Mouse (Mus musculus) neutrophil, adult 83 days (primary cell): Measurements from ENCODE around the gene BC051019. TPM values are rescaled to one million over a fixed set of nuclear protein-coding genes. Genes with fewer than 3 reads are reported as not detected.

Experiments
- total RNA-seq, 2 experiments: library from RNA; stranded (reverse); gene quantifications; one replicate each; pipeline ENCODE4 v1.2.4; 2023

The BC051019 gene
- total RNA-seq, result not detected

GRCm38 (mm10) chr7:109723697-109724096 lies at the start of gene BC051019:
BC051019 (minus strand) TSS chr7:109723850.

DNA sequence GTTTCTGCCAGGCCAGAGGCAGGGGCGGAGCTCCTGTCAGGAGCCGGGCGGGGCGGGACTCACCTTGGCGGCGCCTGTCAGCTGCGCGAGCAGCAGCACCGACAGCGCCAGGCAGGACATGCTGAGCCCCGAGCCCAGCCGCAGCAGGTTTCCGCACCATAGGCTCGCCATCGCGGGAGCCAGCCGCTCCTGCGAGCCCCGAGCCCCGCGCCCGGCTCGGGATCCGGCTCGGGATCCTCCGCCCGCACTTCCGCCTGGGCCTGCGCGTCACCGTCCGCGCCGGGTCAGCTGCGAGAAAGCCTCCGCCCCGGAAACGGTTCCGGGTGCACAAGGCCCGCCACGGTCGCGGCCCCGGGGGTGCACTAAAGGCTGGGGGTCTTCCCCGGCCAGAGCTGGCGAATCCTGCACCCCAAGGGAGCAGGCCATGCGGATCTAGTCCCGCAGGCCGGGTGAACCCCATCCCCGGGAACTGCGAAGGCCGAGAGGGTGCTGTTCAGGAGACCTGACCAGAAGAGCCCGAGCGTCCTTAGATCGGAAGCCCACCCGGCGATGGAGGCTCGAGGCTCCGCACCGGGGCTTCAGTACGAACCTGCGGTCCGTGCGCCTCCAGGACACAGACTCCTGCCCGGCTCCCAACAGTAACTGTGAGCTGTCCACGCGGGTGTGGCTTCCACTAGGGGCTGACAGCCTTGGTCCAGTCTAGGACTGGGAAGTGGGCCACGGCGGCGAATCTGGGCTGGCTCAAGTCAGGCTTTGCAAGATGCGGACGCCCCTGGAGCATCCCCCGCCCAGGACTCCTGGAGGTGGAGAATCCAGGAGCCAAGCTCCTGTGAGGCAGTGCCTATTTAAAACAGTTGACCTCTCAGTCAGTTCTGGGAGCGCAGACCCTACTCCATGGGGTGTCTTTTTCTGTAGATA lies 28.6 kb upstream of the BC051019 start, which contains the start of gene Tmem9b:
TSS of gene Tmem9b (minus strand) at position 868 of the 918 bp plus-strand sequence.

DNA sequence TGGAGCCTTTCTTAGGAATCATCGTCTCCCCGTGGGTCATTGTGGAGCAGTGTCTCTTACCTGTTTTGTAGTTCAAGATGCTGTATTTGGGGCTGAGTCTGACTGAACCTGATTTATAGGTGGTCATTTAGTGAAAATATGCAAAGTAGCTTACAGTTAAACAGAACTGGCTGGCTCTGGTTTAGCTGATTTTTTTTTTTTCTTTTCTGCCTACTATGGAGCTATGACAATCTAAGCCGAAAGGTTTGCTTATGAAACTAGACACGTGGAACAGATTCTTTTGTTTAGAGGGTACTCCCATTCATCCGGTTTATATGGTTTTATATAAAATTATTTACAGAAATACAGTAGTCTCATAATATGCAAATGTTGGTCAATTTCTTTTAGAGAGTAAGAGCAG lies 8.0 kb upstream of the BC051019 start, which contains the start of gene Ascl3:
TSS of gene Ascl3 (minus strand) at position 101 of the 400 bp plus-strand sequence.

GRCm38 (mm10) chr7:109703190-109704015 lies 20.2 kb downstream of the BC051019 start, which contains the start of the genes St5 and Akip1:
St5 (minus strand) TSS chr7:109703605.
Akip1 (plus strand) TSS chr7:109703690.

Other genes starting within 250 kb of the BC051019 start
- gene Trim66, start 215.7 kb downstream of the BC051019 start, total RNA-seq, result under 1 TPM in 1 of 2 experiments, not detected in 1; 0.22 TPM
- 100 to 1,000 TPM; 186 to 194 TPM for gene Rpl27a, start 204.7 kb downstream of the BC051019 start, total RNA-seq
- 1 to 10 TPM; 6.9 to 9.2 TPM for gene St5, start 20.2 kb downstream of the BC051019 start, total RNA-seq
- 10 to 100 TPM in 1 of 2 experiments, 1 to 10 TPM in 1; 9.6 to 13.2 TPM for gene Akip1, start 20.2 kb downstream of the BC051019 start, total RNA-seq
- gene Ascl3, start 7.9 kb upstream of the BC051019 start, total RNA-seq, result not detected
- gene Tmem9b, start 29.0 kb upstream of the BC051019 start, total RNA-seq, result 10 to 100 TPM; 33.8 to 34.8 TPM
- gene Nrip3, start 58.2 kb upstream of the BC051019 start, total RNA-seq, result 1 to 10 TPM in 1 of 2 experiments, not detected in 1; 1.4 TPM
- not detected for gene Scube2, start 141.8 kb upstream of the BC051019 start, total RNA-seq
- gene Dennd5a, start 236.6 kb upstream of the BC051019 start, total RNA-seq, result 100 to 1,000 TPM; 193 to 212 TPM